Mouse (Mus musculus): ENCODE data around the gene Ttc38. TPM values are rescaled to one million over a fixed set of nuclear protein-coding genes. Genes with fewer than 3 reads are reported as not detected.

Gene Ttc38
- polyA plus RNA-seq, 1 experiment from 2014 or later: 3.1 TPM

- Histone ChIP-seq H3K36me3 (replicated peaks) (peaks cover 57% of the 10 kb centered on the region), H3K27me3 (replicated peaks; ENCODE audit: low read depth, poor library complexity, severe bottlenecking) (no peaks in the 10 kb centered on the region), H3K4me3 (peak within 1 kb of the TSS; percentile 84), H3K4me1 (peaks cover 21% of the 10 kb centered on the region), H3K9me3 (no peaks in the 10 kb centered on the region), H3K27ac (replicated peaks) (peak within 1 kb of the TSS; percentile 88)
- DNase-seq (ENCODE audit: low spot score): peak; percentile 96
- under 1% methylated on average over 50 of the region's 50 CpGs for WGBS
These were observed 46.9 kb downstream of the Ttc38 start, which contains the start of gene Trmu for GRCm38 (mm10) chr15:85878848-85879497. Gene Trmu, plus strand, starts transcription at chr15:85879312.

- H3K9me3 ChIP-seq: no peaks in the 10 kb centered on the region
- H3K27ac ChIP-seq (replicated peaks): peak overlapping the region; percentile 88
- WGBS: 2% methylated on average over 18 of the region's 18 CpGs
- H3K27me3 ChIP-seq (replicated peaks; ENCODE audit: low read depth, poor library complexity, severe bottlenecking): no peaks in the 10 kb centered on the region
- no peak for DNase-seq (ENCODE audit: low spot score)
- peak overlapping the region; percentile 84 for H3K4me3 ChIP-seq
- peaks cover 57% of the 10 kb centered on the region for H3K36me3 ChIP-seq (replicated peaks)
- H3K4me1 ChIP-seq: peaks cover 21% of the 10 kb centered on the region
These were observed 47.4 kb downstream of the Ttc38 start for GRCm38 (mm10) chr15:85879498-85879895.

GRCm38 (mm10) chr15:85885606-85886005, 53.5 kb downstream of the Ttc38 start:
- 83% methylated on average over 5 of the region's 5 CpGs for WGBS
- DNase-seq (ENCODE audit: low spot score): no peak
- Histone ChIP-seq H3K9me3 (no peaks in the 10 kb centered on the region), H3K4me1 (peaks cover 3% of the 10 kb centered on the region; the same call in 1 of the 2 replicates), H3K27ac (replicated peaks) (no peak overlapping the region), H3K36me3 (replicated peaks) (peaks cover 68% of the 10 kb centered on the region), H3K4me3 (no peak overlapping the region), H3K27me3 (replicated peaks; ENCODE audit: low read depth, poor library complexity, severe bottlenecking) (no peaks in the 10 kb centered on the region)

- Histone ChIP-seq H3K9me3 (no peaks in the 10 kb centered on the region), H3K36me3 (replicated peaks) (peaks cover 84% of the 10 kb centered on the region), H3K4me3 (no peak overlapping the region), H3K4me1 (no peaks in the 10 kb centered on the region), H3K27ac (replicated peaks) (no peak overlapping the region), H3K27me3 (replicated peaks; ENCODE audit: low read depth, poor library complexity, severe bottlenecking) (no peaks in the 10 kb centered on the region)
- DNase-seq (ENCODE audit: low spot score): no peak
- 94% methylated on average over 4 of the region's 4 CpGs for WGBS
These were observed 57.1 kb downstream of the Ttc38 start for GRCm38 (mm10) chr15:85889235-85889634.

- H3K36me3 ChIP-seq (replicated peaks): peaks cover 85% of the 10 kb centered on the region
- no peaks in the 10 kb centered on the region for H3K27me3 ChIP-seq (replicated peaks; ENCODE audit: low read depth, poor library complexity, severe bottlenecking)
- H3K4me3 ChIP-seq: no peak overlapping the region
- WGBS: 92% methylated on average over 10 of the region's 10 CpGs
- DNase-seq (ENCODE audit: low spot score): no peak
- no peak overlapping the region for H3K27ac ChIP-seq (replicated peaks)
- no peaks in the 10 kb centered on the region for H3K9me3 ChIP-seq
- no peaks in the 10 kb centered on the region for H3K4me1 ChIP-seq
These were observed 59.9 kb downstream of the Ttc38 start for GRCm38 (mm10) chr15:85891971-85892370.

- no peak for DNase-seq (ENCODE audit: low spot score)
- H3K9me3 ChIP-seq: no peaks in the 10 kb centered on the region
- no peak overlapping the region for H3K27ac ChIP-seq (replicated peaks)
- H3K27me3 ChIP-seq (replicated peaks; ENCODE audit: low read depth, poor library complexity, severe bottlenecking): no peaks in the 10 kb centered on the region
- 84% methylated on average over 13 of the region's 13 CpGs for WGBS
- H3K4me1 ChIP-seq: no peaks in the 10 kb centered on the region
- H3K36me3 ChIP-seq (replicated peaks): peaks cover 91% of the 10 kb centered on the region
- H3K4me3 ChIP-seq: no peak overlapping the region
These were observed 60.5 kb downstream of the Ttc38 start for GRCm38 (mm10) chr15:85892498-85893118.

- Histone ChIP-seq H3K27ac (replicated peaks) (no peak overlapping the region), H3K36me3 (replicated peaks) (peaks cover 92% of the 10 kb centered on the region), H3K4me3 (no peak overlapping the region), H3K27me3 (replicated peaks; ENCODE audit: low read depth, poor library complexity, severe bottlenecking) (no peaks in the 10 kb centered on the region), H3K9me3 (no peaks in the 10 kb centered on the region), H3K4me1 (no peaks in the 10 kb centered on the region)
- 90% methylated on average over 7 of the region's 7 CpGs for WGBS
- no peak for DNase-seq (ENCODE audit: low spot score)
These were observed 61.8 kb downstream of the Ttc38 start for GRCm38 (mm10) chr15:85893871-85894270.

GRCm38 (mm10) chr15:85896284-85896683, 64.2 kb downstream of the Ttc38 start:
- peak; percentile 80 for DNase-seq (ENCODE audit: low spot score)
- H3K9me3 ChIP-seq: no peaks in the 10 kb centered on the region
- no peaks in the 10 kb centered on the region for H3K27me3 ChIP-seq (replicated peaks; ENCODE audit: low read depth, poor library complexity, severe bottlenecking)
- WGBS: 15% methylated on average over 8 of the region's 8 CpGs
- H3K4me1 ChIP-seq: peaks cover 3% of the 10 kb centered on the region; the same call in 1 of the 2 replicates
- no peak overlapping the region for H3K27ac ChIP-seq (replicated peaks)
- H3K4me3 ChIP-seq: no peak overlapping the region
- H3K36me3 ChIP-seq (replicated peaks): peaks cover 96% of the 10 kb centered on the region

GRCm38 (mm10) chr15:85897113-85897512, 65.0 kb downstream of the Ttc38 start:
- WGBS: 92% methylated on average over 10 of the region's 10 CpGs

GRCm38 (mm10) chr15:85899396-85899795, 67.3 kb downstream of the Ttc38 start:
- Histone ChIP-seq H3K4me1 (peaks cover 3% of the 10 kb centered on the region; the same call in 1 of the 2 replicates), H3K9me3 (no peaks in the 10 kb centered on the region), H3K4me3 (no peak overlapping the region), H3K27me3 (replicated peaks; ENCODE audit: low read depth, poor library complexity, severe bottlenecking) (no peaks in the 10 kb centered on the region), H3K27ac (replicated peaks) (no peak overlapping the region), H3K36me3 (replicated peaks) (peaks cover 82% of the 10 kb centered on the region)
- 74% methylated on average over 6 of the region's 6 CpGs for WGBS
- DNase-seq (ENCODE audit: low spot score): no peak

More at GRCm38 (mm10) chr15:85897113-85897512, 65.0 kb downstream of the Ttc38 start:
- H3K27me3 ChIP-seq (replicated peaks; ENCODE audit: low read depth, poor library complexity, severe bottlenecking): no peaks in the 10 kb centered on the region
- no peaks in the 10 kb centered on the region for H3K9me3 ChIP-seq
- no peak overlapping the region for H3K27ac ChIP-seq (replicated peaks)
- DNase-seq (ENCODE audit: low spot score): no peak
- no peak overlapping the region for H3K4me3 ChIP-seq
- H3K36me3 ChIP-seq (replicated peaks): peaks cover 96% of the 10 kb centered on the region
- H3K4me1 ChIP-seq: peaks cover 3% of the 10 kb centered on the region; the same call in 1 of the 2 replicates

- DNase-seq (ENCODE audit: low spot score): no peak
- no peaks in the 10 kb centered on the region for H3K27me3 ChIP-seq (replicated peaks; ENCODE audit: low read depth, poor library complexity, severe bottlenecking)
- no peak overlapping the region for H3K27ac ChIP-seq (replicated peaks)
- H3K36me3 ChIP-seq (replicated peaks): peaks cover 75% of the 10 kb centered on the region
- peaks cover 3% of the 10 kb centered on the region; the same call in 1 of the 2 replicates for H3K4me1 ChIP-seq
- H3K9me3 ChIP-seq: no peaks in the 10 kb centered on the region
- WGBS: 91% methylated on average over 8 of the region's 8 CpGs
- no peak overlapping the region for H3K4me3 ChIP-seq
These were observed 68.2 kb downstream of the Ttc38 start for GRCm38 (mm10) chr15:85900318-85900717.

- Histone ChIP-seq H3K4me1 (peaks cover 3% of the 10 kb centered on the region; the same call in 1 of the 2 replicates), H3K9me3 (no peaks in the 10 kb centered on the region), H3K4me3 (no peak overlapping the region), H3K27ac (replicated peaks) (no peak overlapping the region), H3K36me3 (replicated peaks) (peaks cover 70% of the 10 kb centered on the region), H3K27me3 (replicated peaks; ENCODE audit: low read depth, poor library complexity, severe bottlenecking) (no peaks in the 10 kb centered on the region)
- WGBS: 81% methylated on average over 12 of the region's 12 CpGs
- no peak for DNase-seq (ENCODE audit: low spot score)
These were observed 68.7 kb downstream of the Ttc38 start for GRCm38 (mm10) chr15:85900801-85901200.

- H3K4me3 ChIP-seq: no peak overlapping the region
- no peaks in the 10 kb centered on the region for H3K27me3 ChIP-seq (replicated peaks; ENCODE audit: low read depth, poor library complexity, severe bottlenecking)
- peaks cover 54% of the 10 kb centered on the region for H3K36me3 ChIP-seq (replicated peaks)
- WGBS: 84% methylated on average over 10 of the region's 10 CpGs
- no peak overlapping the region for H3K27ac ChIP-seq (replicated peaks)
- H3K9me3 ChIP-seq: no peaks in the 10 kb centered on the region
- DNase-seq (ENCODE audit: low spot score): no peak
- peaks cover 3% of the 10 kb centered on the region; the same call in 1 of the 2 replicates for H3K4me1 ChIP-seq
These were observed 70.4 kb downstream of the Ttc38 start for GRCm38 (mm10) chr15:85902505-85902904.

Data from embryonic facial prominence, embryonic 10.5 days (tissue).